In genomic region chr8:65099735-65100134, GRCm38 (mm10) we compare ENCODE assay signal across 31 mouse cellular contexts. TPM values are rescaled to one million over a fixed set of nuclear protein-coding genes. Genes with fewer than 3 reads are reported as not detected.
A peak's percentile ranks its signal among the peaks of the same experiment; 100 is the strongest.
DNase-seq lines count a peak whose midpoint lies in the region; ATAC-seq lines count a peak whose summit lies in the region.
"Had no signal": no experiment of that assay in that cellular context is flagged by ENCODE, and none has a peak within 500 bp of the region (broad histone marks: within the 10 kb centered on the region; RNA-seq: fewer than 3 reads in every experiment).

No protein-coding gene starts in this region.

- no peaks in the 10 kb centered on the region for H3K9me3 ChIP-seq in kidney, embryonic 16.5 days (ENCODE audit: low read length)
- H3K9me3 ChIP-seq: embryonic facial prominence, embryonic 10.5 days; embryonic facial prominence, embryonic 13.5 days; forebrain, embryonic 12.5 days; heart, embryonic 10.5 days; heart, embryonic 13.5 days; hindbrain, embryonic 10.5 days; hindbrain, embryonic 13.5 days had no signal

- peak; percentile 81 for DNase-seq in kidney, adult 11 months
- peak; percentile 52 to 79 for DNase-seq in kidney, adult 8-10 months
- no peak for DNase-seq in kidney, postnatal 4 days
- DNase-seq in kidney, postnatal 14 days: peak; percentile 65
- no peak for DNase-seq in adrenal gland, adult (ENCODE audit: inconsistent age in 2 of 2, low spot score in 1 of 2)
- DNase-seq in spleen, adult 18-20 months: no peak
- no peak for DNase-seq in thymus, postnatal 36 days
- DNase-seq: adrenal gland, adult 8-10 months; adrenal gland, postnatal 25 days; cerebellum, adult 11-12 months; cerebellum, adult 8-10 months; cerebellum, postnatal 10 days; cerebellum, postnatal 36 days; embryo, embryonic 11 days; gastrocnemius, postnatal 10 days; gastrocnemius, postnatal 36 days; heart, adult 2 months had no signal

- no peak overlapping the region for H3K27ac ChIP-seq in kidney, embryonic 16.5 days (ENCODE audit: low read length)
- H3K27ac ChIP-seq: embryonic facial prominence, embryonic 10.5 days; embryonic facial prominence, embryonic 13.5 days; forebrain, embryonic 12.5 days; heart, adult 2 months; heart, embryonic 10.5 days; heart, embryonic 13.5 days; hindbrain, embryonic 10.5 days; hindbrain, embryonic 13.5 days had no signal

- no peak overlapping the region for H3K9ac ChIP-seq in kidney, embryonic 16.5 days (replicated peaks; ENCODE audit: low read length)
- H3K9ac ChIP-seq: embryonic facial prominence, embryonic 13.5 days; forebrain, embryonic 12.5 days; heart, embryonic 13.5 days; hindbrain, embryonic 13.5 days had no signal

- H3K27me3 ChIP-seq in kidney, embryonic 16.5 days (ENCODE audit: insufficient read depth, low read length): no peaks in the 10 kb centered on the region
- H3K27me3 ChIP-seq: embryonic facial prominence, embryonic 13.5 days; forebrain, embryonic 12.5 days; heart, embryonic 13.5 days; hindbrain, embryonic 13.5 days had no signal

- H3K4me3 ChIP-seq in kidney, embryonic 16.5 days (ENCODE audit: low read length): no peak overlapping the region
- H3K4me3 ChIP-seq: embryonic facial prominence, embryonic 10.5 days; embryonic facial prominence, embryonic 13.5 days; erythroblast, embryonic 14.5 days; forebrain, embryonic 12.5 days; heart, adult 2 months; heart, embryonic 10.5 days; heart, embryonic 13.5 days; hindbrain, embryonic 10.5 days; hindbrain, embryonic 13.5 days had no signal

- 56% methylated on average over 3 of the region's 3 CpGs for WGBS in kidney, embryonic 16.5 days

- H3K4me2 ChIP-seq in kidney, embryonic 16.5 days (replicated peaks; ENCODE audit: low read depth, low read length): no peak overlapping the region
- H3K4me2 ChIP-seq: embryonic facial prominence, embryonic 13.5 days; forebrain, embryonic 12.5 days; heart, embryonic 13.5 days; hindbrain, embryonic 13.5 days had no signal

- no peaks in the 10 kb centered on the region for H3K4me1 ChIP-seq in kidney, embryonic 16.5 days (ENCODE audit: insufficient read depth, low read length)
- H3K4me1 ChIP-seq: embryonic facial prominence, embryonic 10.5 days; embryonic facial prominence, embryonic 13.5 days; forebrain, embryonic 12.5 days; heart, embryonic 10.5 days; hindbrain, embryonic 10.5 days; hindbrain, embryonic 13.5 days had no signal

- no peaks in the 10 kb centered on the region for H3K36me3 ChIP-seq in kidney, embryonic 16.5 days (ENCODE audit: insufficient read depth, low read length)
- H3K36me3 ChIP-seq: embryonic facial prominence, embryonic 10.5 days; embryonic facial prominence, embryonic 13.5 days; forebrain, embryonic 12.5 days; heart, embryonic 10.5 days; heart, embryonic 13.5 days; hindbrain, embryonic 10.5 days; hindbrain, embryonic 13.5 days had no signal

- ATAC-seq in kidney, embryonic 16.5 days (ENCODE audit: low FRiP score, low TSS enrichment): no peak
- ATAC-seq: forebrain, embryonic 16.5 days; hindbrain, embryonic 16.5 days had no signal

RNA-seq across cellular contexts. Expression of gene Gm10663, which starts 24.9 kb away (rescaled TPM):
- not detected in 2 replicates for polyA plus RNA-seq in kidney, embryonic 16.5 days (2015; fragmentation: Nextera tagmentation; extraction: Ambion mirVana)
- polyA plus RNA-seq: brain, embryonic 14.5 days; cortical plate, adult 2 months; embryonic facial prominence, embryonic 10.5 days; embryonic facial prominence, embryonic 13.5 days; erythroblast, embryonic 14.5 days; forebrain, embryonic 12.5 days; forebrain, embryonic 16.5 days; heart, adult 2 months; heart, embryonic 10.5 days; heart, embryonic 13.5 days; heart, embryonic 16.5 days; hindbrain, embryonic 10.5 days; hindbrain, embryonic 13.5 days; hindbrain, embryonic 16.5 days had no signal

RNA-seq across cellular contexts. Expression of gene BC030870, which starts 29.6 kb away (rescaled TPM):
- polyA plus RNA-seq in kidney, embryonic 16.5 days (2015; fragmentation: Nextera tagmentation; extraction: Ambion mirVana): 0.15 and 0.17 TPM in 2 replicates
- polyA plus RNA-seq: brain, embryonic 14.5 days; cortical plate, adult 2 months; embryonic facial prominence, embryonic 10.5 days; embryonic facial prominence, embryonic 13.5 days; erythroblast, embryonic 14.5 days; forebrain, embryonic 12.5 days; forebrain, embryonic 16.5 days; heart, adult 2 months; heart, embryonic 10.5 days; hindbrain, embryonic 10.5 days; hindbrain, embryonic 13.5 days; hindbrain, embryonic 16.5 days had no signal

Comparison
In these comparisons a context has a peak if more than half of its experiments do, and no peak if none do; other contexts are left out.
1. DNase-seq: peak in kidney, adult 11 months (single experiment), kidney, adult 8-10 months (2 of 2) and kidney, postnatal 14 days (single experiment); none in kidney, postnatal 4 days (0 of 2), adrenal gland, adult (0 of 2), spleen, adult 18-20 months (0 of 2) and thymus, postnatal 36 days (0 of 2).